Mouse (Mus musculus): ENCODE data around the gene Fhod1.

DNA sequence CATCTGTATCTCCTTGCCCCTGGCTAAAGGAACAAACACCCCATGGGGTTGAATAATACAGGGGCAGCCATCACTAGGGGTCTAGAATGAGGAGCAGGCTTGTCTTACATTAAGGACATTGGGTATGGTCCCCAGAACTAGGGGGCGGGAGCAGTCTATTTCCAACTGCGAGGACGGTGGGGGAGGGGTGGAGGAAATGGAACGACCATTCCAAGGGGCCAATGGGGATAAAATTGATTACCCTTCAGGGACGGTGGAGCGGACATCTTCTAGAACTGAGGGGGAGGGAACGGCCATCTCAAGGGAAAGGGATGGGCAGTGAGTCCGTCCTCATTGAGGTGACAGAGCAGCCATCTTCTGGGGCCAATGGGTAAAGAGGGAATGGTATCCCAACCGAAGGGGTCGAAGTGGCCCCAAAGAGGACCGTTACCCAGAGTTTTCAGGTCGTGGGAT, 22.1 kb downstream of the Fhod1 start:
- no peak; a peak in 1 of 4 replicates for TF ChIP-seq POLR2A (IDR thresholded peaks at IDR 0.05; ENCODE audit: control insufficient read depth in 1 of 2, insufficient read depth in 1 of 2, low read depth in 1 of 2, low read length in 2 of 2, poor library complexity in 1 of 2)
- TF ChIP-seq USF1 (IDR thresholded peaks at IDR 0.05; ENCODE audit: low read depth, low read length): no peak
- TF ChIP-seq CTCF (IDR thresholded peaks at IDR 0.05 in 2 of 3, conservative IDR thresholded peaks at IDR 0.05 in 1 of 3; ENCODE audit: control insufficient read depth in 1 of 3, insufficient read depth in 1 of 3, low read depth in 2 of 3, low read length in 3 of 3, poor library complexity in 1 of 3, severe bottlenecking in 1 of 3): no peak
- no peak for TF ChIP-seq TAL1 (IDR thresholded peaks at IDR 0.05; ENCODE audit: low read length)
- TF ChIP-seq RAD21 (IDR thresholded peaks at IDR 0.05; ENCODE audit: low read depth, low read length): no peak
- no peak for TF ChIP-seq ETS1 (IDR thresholded peaks at IDR 0.05; ENCODE audit: low read depth, low read length)
- no peak for TF ChIP-seq JUND (IDR thresholded peaks at IDR 0.05; ENCODE audit: low read depth, low read length)
- no peak for TF ChIP-seq MAX (IDR thresholded peaks at IDR 0.05; ENCODE audit: low read length)
- TF ChIP-seq ZNF384 (IDR thresholded peaks at IDR 0.05; ENCODE audit: low read depth, low read length): no peak
